8 mouse cellular contexts compared by ENCODE assay signal in the genomic region with DNA sequence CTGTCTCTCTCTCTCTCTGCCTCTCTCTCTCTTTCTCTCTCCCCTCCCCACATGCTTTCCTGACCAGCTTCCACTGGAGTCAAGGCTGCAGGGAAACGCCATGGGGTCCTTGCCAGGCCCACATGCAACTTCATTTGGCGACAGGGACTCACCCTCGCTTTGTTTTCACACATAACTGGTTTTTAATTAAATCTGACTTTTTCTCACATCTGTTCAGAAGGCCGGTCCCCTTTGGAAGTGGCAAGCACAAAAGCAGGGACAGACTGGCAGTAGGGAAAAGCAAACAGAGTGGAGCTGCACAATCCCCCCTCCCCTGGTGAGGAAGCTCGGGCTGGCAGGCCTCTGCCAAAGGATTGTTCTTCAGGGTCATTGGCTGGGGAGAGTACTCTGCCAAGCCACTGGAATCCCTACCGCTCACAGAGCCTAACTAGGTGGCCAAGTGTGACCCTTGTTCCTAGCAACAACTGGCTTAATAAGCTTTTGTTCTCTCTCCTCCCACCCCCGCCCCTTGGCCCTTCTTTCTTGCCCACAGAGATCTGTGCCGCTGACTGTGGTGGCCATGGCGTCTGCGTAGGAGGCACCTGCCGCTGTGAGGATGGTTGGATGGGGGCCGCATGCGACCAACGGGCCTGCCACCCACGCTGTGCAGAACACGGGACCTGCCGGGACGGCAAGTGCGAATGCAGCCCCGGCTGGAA.
DNase-seq lines count a peak whose midpoint lies in the region; ATAC-seq and TF ChIP-seq lines count a peak whose summit lies in the region.

No protein-coding gene starts in this region.

- intact Hi-C loops in heart, postnatal 36 days (cut with DNase I): no loop called here

- H3K4me3 ChIP-seq in lung, embryonic 16.5 days (ENCODE audit: low read length): peak overlapping the region; percentile 24
- no peak overlapping the region for H3K4me3 ChIP-seq in embryonic facial prominence, embryonic 11.5 days (ENCODE audit: low read depth, low read length)
- H3K4me3 ChIP-seq in myocyte: no peak overlapping the region

- no peaks in the 10 kb centered on the region for H3K36me3 ChIP-seq in lung, embryonic 16.5 days (ENCODE audit: control insufficient read depth, insufficient read depth, low read length)
- H3K36me3 ChIP-seq in embryonic facial prominence, embryonic 11.5 days (replicated peaks; ENCODE audit: control insufficient read depth, insufficient read depth, low read depth, low read length): no peaks in the 10 kb centered on the region
- H3K36me3 ChIP-seq in myocyte (ENCODE audit: control insufficient read depth, insufficient read depth): no peaks in the 10 kb centered on the region

- no peaks in the 10 kb centered on the region for H3K27me3 ChIP-seq in lung, embryonic 16.5 days (ENCODE audit: control insufficient read depth, insufficient read depth, low read depth, low read length)
- H3K27me3 ChIP-seq in embryonic facial prominence, embryonic 11.5 days (ENCODE audit: control insufficient read depth, insufficient read depth, low read length): no peaks in the 10 kb centered on the region
- H3K27me3 ChIP-seq in myocyte (ENCODE audit: control insufficient read depth, insufficient read depth, insufficient read length): no peaks in the 10 kb centered on the region

- H3ac ChIP-seq in myocyte (ENCODE audit: control insufficient read depth, insufficient read length): no peak overlapping the region

- no peaks in the 10 kb centered on the region for H3K9me3 ChIP-seq in lung, embryonic 16.5 days (ENCODE audit: control insufficient read depth, low read length)
- no peaks in the 10 kb centered on the region for H3K9me3 ChIP-seq in embryonic facial prominence, embryonic 11.5 days (replicated peaks; ENCODE audit: control insufficient read depth, low read length)

- ATAC-seq in lung, embryonic 16.5 days (ENCODE audit: low read depth): peak; percentile 75
- peak; percentile 70 for ATAC-seq in embryonic facial prominence, embryonic 11.5 days (replicated peaks; ENCODE audit: insufficient number of reproducible peaks, low FRiP score, low TSS enrichment, low read depth)
- ATAC-seq in CD4-positive, CD25-positive, alpha-beta regulatory T cell, adult 4 months: no peak

- WGBS in lung, embryonic 16.5 days: 55% methylated on average over 20 of the region's 20 CpGs
- 53% methylated on average over 20 of the region's 20 CpGs for WGBS in embryonic facial prominence, embryonic 11.5 days

- peaks cover 42% of the 10 kb centered on the region for H3K4me1 ChIP-seq in lung, embryonic 16.5 days (replicated peaks; ENCODE audit: control insufficient read depth, insufficient read depth, low read length)
- peaks cover 4% of the 10 kb centered on the region; the same call in 1 of the 2 replicates for H3K4me1 ChIP-seq in embryonic facial prominence, embryonic 11.5 days (ENCODE audit: control insufficient read depth, insufficient read depth, low read length)

- peak overlapping the region; percentile 11 for H3K9ac ChIP-seq in lung, embryonic 16.5 days (ENCODE audit: low read length)
- no peak overlapping the region for H3K9ac ChIP-seq in embryonic facial prominence, embryonic 11.5 days (replicated peaks; ENCODE audit: low read length)

- no peak for TF ChIP-seq POLR2A in myocyte (IDR thresholded peaks at IDR 0.05; ENCODE audit: insufficient read length, low read depth)

- no peaks in the 10 kb centered on the region for H3K79me2 ChIP-seq in myocyte (ENCODE audit: control insufficient read depth, insufficient read depth)

- peak overlapping the region; percentile 45 for H3K4me2 ChIP-seq in lung, embryonic 16.5 days (ENCODE audit: low read depth, low read length)
- no peak overlapping the region for H3K4me2 ChIP-seq in embryonic facial prominence, embryonic 11.5 days (ENCODE audit: low read depth, low read length)
- H3K4me2 ChIP-seq in myocyte (ENCODE audit: low read depth): peak overlapping the region; percentile 13

- no peak for DNase-seq in lung, postnatal 14 days
- no peak for DNase-seq in embryonic facial prominence, embryonic 11.5 days (ENCODE audit: low spot score)
- peak; percentile 11 to 26 for DNase-seq in heart, postnatal 36 days
- DNase-seq in layer of hippocampus, adult 8-10 months (ENCODE audit: low spot score in 2 of 2): peak; percentile 61 to 75
- peak; percentile 72 for DNase-seq in testis, postnatal 14 days (ENCODE audit: low spot score)

- H3K27ac ChIP-seq in lung, embryonic 16.5 days (ENCODE audit: low read length): peak overlapping the region; percentile 97
- H3K27ac ChIP-seq in embryonic facial prominence, embryonic 11.5 days (replicated peaks; ENCODE audit: low read depth, low read length): peak overlapping the region; percentile 70

TF ChIP-seq in myocyte, 11 proteins besides CTCF, POLR2A, EP300 and RAD21:
- no peak for TF ChIP-seq E2F4 (IDR thresholded peaks at IDR 0.05; ENCODE audit: insufficient read depth)
- TF ChIP-seq CEBPB (IDR thresholded peaks at IDR 0.05; ENCODE audit: insufficient read depth, poor library complexity, severe bottlenecking): no peak
- TF ChIP-seq MYOD1 (IDR thresholded peaks at IDR 0.05; ENCODE audit: control insufficient read depth in 1 of 3, insufficient read length in 2 of 3, low read depth in 2 of 3): peak in 1 of 3 experiments; percentile 36
- TF ChIP-seq MYOG (IDR thresholded peaks at IDR 0.05; ENCODE audit: control insufficient read depth in 1 of 3, insufficient read depth in 1 of 3, insufficient read length in 2 of 3, low read depth in 2 of 3): peak in 1 of 3 experiments; percentile 36

Comparison
In these comparisons a context has a peak if more than half of its experiments do, and no peak if none do; other contexts are left out.
1. DNase-seq: peak in heart, postnatal 36 days (2 of 2), layer of hippocampus, adult 8-10 months (2 of 2) and testis, postnatal 14 days (single experiment); none in lung, postnatal 14 days (single experiment) and embryonic facial prominence, embryonic 11.5 days (single experiment).